Mouse (Mus musculus): ENCODE data around the gene Mtmr4.

Mtmr4 gene

GRCm38 (mm10) chr11:87615551-87615950 lies 23.6 kb downstream of the Mtmr4 start:
- no peak for DNase-seq (ENCODE audit: low spot score)

GRCm38 (mm10) chr11:87615952-87616351 lies 24.0 kb downstream of the Mtmr4 start:
- DNase-seq (ENCODE audit: low spot score), result no peak

GRCm38 (mm10) chr11:87616790-87617474 lies 25.0 kb downstream of the Mtmr4 start, which contains the start of gene Hsf5:
Hsf5 (plus strand) TSS chr11:87617164.
- no peak for DNase-seq (ENCODE audit: low spot score)

GRCm38 (mm10) chr11:87617606-87618005 lies 25.6 kb downstream of the Mtmr4 start:
- DNase-seq (ENCODE audit: low spot score), result no peak

GRCm38 (mm10) chr11:87623160-87623559 lies 31.2 kb downstream of the Mtmr4 start:
- no peak for DNase-seq (ENCODE audit: low spot score)

GRCm38 (mm10) chr11:87629859-87630258 lies 37.9 kb downstream of the Mtmr4 start:
- no peak for DNase-seq (ENCODE audit: low spot score)

- DNase-seq (ENCODE audit: low spot score), result no peak
These were observed 46.8 kb downstream of the Mtmr4 start for GRCm38 (mm10) chr11:87638793-87639192.

- DNase-seq (ENCODE audit: low spot score), result no peak
These were observed 47.2 kb downstream of the Mtmr4 start for GRCm38 (mm10) chr11:87639206-87639605.

GRCm38 (mm10) chr11:87642865-87643264 lies 50.9 kb downstream of the Mtmr4 start:
- DNase-seq (ENCODE audit: low spot score), result no peak

- no peak for DNase-seq (ENCODE audit: low spot score)
These were observed 62.7 kb downstream of the Mtmr4 start for GRCm38 (mm10) chr11:87654693-87655092.

GRCm38 (mm10) chr11:87659216-87659615 lies 67.3 kb downstream of the Mtmr4 start:
- DNase-seq (ENCODE audit: low spot score), result no peak

GRCm38 (mm10) chr11:87662407-87662806 lies 70.4 kb downstream of the Mtmr4 start, which contains the start of gene Rnf43:
Rnf43 (plus strand) TSS chr11:87662722.
- DNase-seq (ENCODE audit: low spot score), result peak; percentile 80

- DNase-seq (ENCODE audit: low spot score), result no peak
These were observed 70.9 kb downstream of the Mtmr4 start for GRCm38 (mm10) chr11:87662822-87663221.

- no peak for DNase-seq (ENCODE audit: low spot score)
These were observed 72.0 kb downstream of the Mtmr4 start for GRCm38 (mm10) chr11:87663948-87664347.

- no peak for DNase-seq (ENCODE audit: low spot score)
These were observed 72.6 kb downstream of the Mtmr4 start for GRCm38 (mm10) chr11:87664521-87664920.

GRCm38 (mm10) chr11:87665224-87665623 lies 73.3 kb downstream of the Mtmr4 start:
- DNase-seq (ENCODE audit: low spot score), result no peak

- no peak for DNase-seq (ENCODE audit: low spot score)
These were observed 73.7 kb downstream of the Mtmr4 start for GRCm38 (mm10) chr11:87665658-87666057.
